Comparison of ENCODE assay signal across 8 mouse cellular contexts in the genomic region with DNA sequence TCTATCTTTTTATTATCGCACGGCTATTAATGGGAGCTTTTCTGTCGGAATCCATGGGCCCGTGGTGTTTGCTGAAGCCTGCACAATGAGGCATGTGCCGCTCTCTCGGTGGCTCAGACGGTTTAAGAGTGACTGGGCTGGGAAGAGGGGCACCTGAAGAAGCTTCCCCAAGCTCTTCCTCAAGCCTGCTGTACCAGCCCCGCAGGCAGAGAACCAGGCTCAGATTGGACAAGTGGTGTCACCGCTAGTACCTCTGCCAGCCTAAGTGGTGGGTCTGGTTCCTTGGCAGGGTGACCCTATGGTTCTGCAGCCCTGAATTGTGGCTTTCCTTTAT. TPM values are rescaled to one million over a fixed set of nuclear protein-coding genes. Genes with fewer than 3 reads are reported as not detected.
DNase-seq lines count a peak whose midpoint lies in the region; ATAC-seq lines count a peak whose summit lies in the region.

No protein-coding gene starts in this region.

- peaks cover 9% of the 10 kb centered on the region for H3K4me1 ChIP-seq in liver, embryonic 11.5 days (replicated peaks; ENCODE audit: control insufficient read depth, insufficient read depth, low read length)
- H3K4me1 ChIP-seq in liver, embryonic 12.5 days, result peaks cover 24% of the 10 kb centered on the region
- H3K4me1 ChIP-seq in hindbrain, embryonic 12.5 days, result peaks cover 27% of the 10 kb centered on the region
- peaks cover 32% of the 10 kb centered on the region for H3K4me1 ChIP-seq in neural tube, embryonic 13.5 days (replicated peaks)

- no peak overlapping the region for H3K4me3 ChIP-seq in liver, embryonic 11.5 days (ENCODE audit: low read depth, low read length)
- no peak overlapping the region for H3K4me3 ChIP-seq in liver, embryonic 12.5 days
- H3K4me3 ChIP-seq in hindbrain, embryonic 12.5 days, result no peak overlapping the region
- H3K4me3 ChIP-seq in neural tube, embryonic 13.5 days, result no peak overlapping the region

- DNase-seq in embryo, embryonic 11 days, result peak; percentile 34
- DNase-seq in embryo, embryonic 10 days (ENCODE audit: low spot score), result no peak
- DNase-seq in liver, embryonic 11.5 days (ENCODE audit: low spot score), result no peak
- no peak for DNase-seq in gastrocnemius, postnatal 14 days
- DNase-seq in cerebellum, adult 9-10 months, result no peak

- ATAC-seq in liver, embryonic 11.5 days (replicated peaks; ENCODE audit: low FRiP score), result no peak
- no peak for ATAC-seq in liver, embryonic 12.5 days
- 0 out of 2 replicates have a peak, but pooled peaks have one; percentile 4 for ATAC-seq in hindbrain, embryonic 12.5 days (ENCODE audit: low FRiP score)
- peak; percentile 13; the same call in 1 of the 2 replicates for ATAC-seq in neural tube, embryonic 13.5 days (ENCODE audit: low read depth)

- 52% methylated on average over 9 of the region's 9 CpGs for WGBS in liver, embryonic 11.5 days
- 59% methylated on average over 9 of the region's 9 CpGs for WGBS in liver, embryonic 12.5 days (ENCODE audit: insufficient replicate concordance)
- WGBS in hindbrain, embryonic 12.5 days, result 34% methylated on average over 9 of the region's 9 CpGs
- WGBS in neural tube, embryonic 13.5 days, result 26% methylated on average over 9 of the region's 9 CpGs

- H3K36me3 ChIP-seq in liver, embryonic 11.5 days (ENCODE audit: control insufficient read depth, insufficient read depth, low read length), result no peaks in the 10 kb centered on the region
- no peaks in the 10 kb centered on the region for H3K36me3 ChIP-seq in liver, embryonic 12.5 days
- H3K36me3 ChIP-seq in hindbrain, embryonic 12.5 days, result no peaks in the 10 kb centered on the region
- no peaks in the 10 kb centered on the region for H3K36me3 ChIP-seq in neural tube, embryonic 13.5 days

- no peaks in the 10 kb centered on the region for H3K27me3 ChIP-seq in liver, embryonic 11.5 days (replicated peaks; ENCODE audit: control insufficient read depth, insufficient read depth, low read length)
- H3K27me3 ChIP-seq in liver, embryonic 12.5 days (replicated peaks), result peaks cover 27% of the 10 kb centered on the region
- no peaks in the 10 kb centered on the region for H3K27me3 ChIP-seq in hindbrain, embryonic 12.5 days
- no peaks in the 10 kb centered on the region for H3K27me3 ChIP-seq in neural tube, embryonic 13.5 days

- H3K9me3 ChIP-seq in liver, embryonic 11.5 days (ENCODE audit: control insufficient read depth, low read length), result no peaks in the 10 kb centered on the region
- 0 out of 2 replicates have a peak, but pooled peaks cover 5% of the 10 kb centered on the region for H3K9me3 ChIP-seq in liver, embryonic 12.5 days (replicated peaks)
- no peaks in the 10 kb centered on the region for H3K9me3 ChIP-seq in hindbrain, embryonic 12.5 days (replicated peaks)
- no peaks in the 10 kb centered on the region for H3K9me3 ChIP-seq in neural tube, embryonic 13.5 days

- H3K4me2 ChIP-seq in liver, embryonic 11.5 days, result no peak overlapping the region
- no peak overlapping the region for H3K4me2 ChIP-seq in liver, embryonic 12.5 days
- H3K4me2 ChIP-seq in hindbrain, embryonic 12.5 days (replicated peaks), result peak overlapping the region; percentile 48; the same call in 1 of the 2 replicates
- H3K4me2 ChIP-seq in neural tube, embryonic 13.5 days, result peak overlapping the region; percentile 50; the same call in 1 of the 2 replicates

- no peak overlapping the region for H3K9ac ChIP-seq in liver, embryonic 11.5 days (ENCODE audit: low read depth, low read length)
- no peak overlapping the region for H3K9ac ChIP-seq in liver, embryonic 12.5 days
- H3K9ac ChIP-seq in hindbrain, embryonic 12.5 days, result no peak overlapping the region
- H3K9ac ChIP-seq in neural tube, embryonic 13.5 days, result peak overlapping the region; percentile 58

- peak overlapping the region; percentile 38; the same call in 1 of the 2 replicates for H3K27ac ChIP-seq in liver, embryonic 11.5 days (ENCODE audit: low read depth, low read length)
- H3K27ac ChIP-seq in liver, embryonic 12.5 days, result no peak overlapping the region
- H3K27ac ChIP-seq in hindbrain, embryonic 12.5 days, result peak overlapping the region; percentile 75
- peak overlapping the region; percentile 75 for H3K27ac ChIP-seq in neural tube, embryonic 13.5 days (replicated peaks)

- intact Hi-C loops in gastrocnemius, postnatal 14 days (cut with DNase I; ENCODE audit: low total_unique reads), result no loop called here

RNA-seq across cellular contexts. Expression of a gene that starts 13.7 kb away (rescaled TPM):
- polyA plus RNA-seq in liver, embryonic 11.5 days (2014; fragmentation: Nextera tagmentation; extraction: Ambion mirVana), result 2.7 and 4.3 TPM in 2 replicates
- 5.4 and 6.9 TPM in 2 replicates for polyA plus RNA-seq in liver, embryonic 12.5 days (2016; fragmentation: Nextera tagmentation; extraction: Ambion mirVana)
- 78.1 and 78.6 TPM in 2 replicates for polyA plus RNA-seq in hindbrain, embryonic 12.5 days (2016; fragmentation: Nextera tagmentation; extraction: Ambion mirVana)
- 72.8 and 78.2 TPM in 2 replicates for polyA plus RNA-seq in neural tube, embryonic 13.5 days (2015; fragmentation: Nextera tagmentation; extraction: Ambion mirVana)
- total RNA-seq in gastrocnemius, postnatal 14 days (2021), result 10 to 100 TPM; 15.4 to 70.6 TPM

RNA-seq across cellular contexts. Expression of a gene that starts 37.3 kb away (rescaled TPM):
- 37.2 and 37.4 TPM in 2 replicates for polyA plus RNA-seq in liver, embryonic 11.5 days (2014; fragmentation: Nextera tagmentation; extraction: Ambion mirVana)
- 22.6 and 23.4 TPM in 2 replicates for polyA plus RNA-seq in liver, embryonic 12.5 days (2016; fragmentation: Nextera tagmentation; extraction: Ambion mirVana)
- polyA plus RNA-seq in hindbrain, embryonic 12.5 days (2016; fragmentation: Nextera tagmentation; extraction: Ambion mirVana), result 36.3 and 38.0 TPM in 2 replicates
- 41.7 and 44.5 TPM in 2 replicates for polyA plus RNA-seq in neural tube, embryonic 13.5 days (2015; fragmentation: Nextera tagmentation; extraction: Ambion mirVana)
- 10 to 100 TPM; 11.2 to 13.2 TPM for total RNA-seq in gastrocnemius, postnatal 14 days (2021)

RNA-seq across cellular contexts. Expression of a gene that starts 37.6 kb away (rescaled TPM):
- 77.4 and 80.0 TPM in 2 replicates for polyA plus RNA-seq in liver, embryonic 11.5 days (2014; fragmentation: Nextera tagmentation; extraction: Ambion mirVana)
- polyA plus RNA-seq in liver, embryonic 12.5 days (2016; fragmentation: Nextera tagmentation; extraction: Ambion mirVana), result 55.3 and 63.1 TPM in 2 replicates
- polyA plus RNA-seq in hindbrain, embryonic 12.5 days (2016; fragmentation: Nextera tagmentation; extraction: Ambion mirVana), result 113 and 119 TPM in 2 replicates
- polyA plus RNA-seq in neural tube, embryonic 13.5 days (2015; fragmentation: Nextera tagmentation; extraction: Ambion mirVana), result 98.1 and 118 TPM in 2 replicates
- total RNA-seq in gastrocnemius, postnatal 14 days (2021), result 10 to 100 TPM; 35.6 to 47.3 TPM

Comparison
In these comparisons a context has a peak if more than half of its experiments do, and no peak if none do; other contexts are left out.
1. ATAC-seq: peak in hindbrain, embryonic 12.5 days (single experiment) and neural tube, embryonic 13.5 days (single experiment); none in liver, embryonic 11.5 days (single experiment) and liver, embryonic 12.5 days (single experiment).
2. H3K4me2 ChIP-seq: peak in hindbrain, embryonic 12.5 days (single experiment) and neural tube, embryonic 13.5 days (single experiment); none in liver, embryonic 11.5 days (single experiment) and liver, embryonic 12.5 days (single experiment).